Mouse (Mus musculus) cortical plate, adult 2 months (tissue): ENCODE measurements around the gene Samd4b.

ENCODE experiments used
- CTCF ChIP-seq: fragments of 200-500 bp; IDR thresholded peaks from 2 replicates; pipeline ENCODE4 v1.5.1; 2011; ENCODE audit warnings: mild to moderate bottlenecking, control low read depth, low read length; ENCODE audit not compliant: insufficient read depth; ENCODE audit errors: extremely low read depth
- POLR2A ChIP-seq: fragments of 200-500 bp; IDR thresholded peaks from 2 replicates; pipeline ENCODE4 v1.6.1; 2011; ENCODE audit warnings: mild to moderate bottlenecking, low read length, control low read depth; ENCODE audit not compliant: insufficient read depth; ENCODE audit errors: extremely low read depth

- TF ChIP-seq CTCF (no peak), POLR2A (no peak)
These were observed 6.1 kb downstream of the Samd4b start for GRCm38 (mm10) chr7:28591862-28592261.
